Mouse (Mus musculus) left cerebral cortex, postnatal 14 days (tissue): Measurements from ENCODE around the gene Mafk. TPM values are rescaled to one million over a fixed set of nuclear protein-coding genes. Genes with fewer than 3 reads are reported as not detected.

ENCODE experiments used
- DNase-seq, 2 experiments: peaks; one replicate each; pipeline ENCODE4 v3.0.0; 2021 to 2022; ENCODE audit warnings: low spot score in 2 of 2, mixed read lengths in 1 of 2
- intact Hi-C: fragments of 180-260 bp; cut with DNase I; formaldehyde crosslinking; loops from one replicate; pipeline ENCODE4 v1.15.1; 2025
- total RNA-seq, 2 experiments: library from RNA; stranded (reverse); gene quantifications; 2 replicates each; pipeline ENCODE4 v1.2.3; 2021

Mafk gene
- total RNA-seq, 2 experiments from 2014 or later = 7.6 to 8.5 TPM

- intact Hi-C loops = no loop called here
- DNase-seq = no peak
These were observed 2.8 kb downstream of the Mafk start for GRCm38 (mm10) chr5:139794137-139794536.

- intact Hi-C loops = no loop called here
- no peak for DNase-seq
These were observed 3.6 kb downstream of the Mafk start for GRCm38 (mm10) chr5:139794938-139795337.

- intact Hi-C loops = no loop called here
- no peak for DNase-seq
These were observed 4.8 kb downstream of the Mafk start for GRCm38 (mm10) chr5:139796001-139796620.

GRCm38 (mm10) chr5:139796900-139797299 is 5.6 kb downstream of the Mafk start:
- peak; percentile 61 to 80 for DNase-seq
- intact Hi-C loops = no loop called here

GRCm38 (mm10) chr5:139797473-139798167 is 6.3 kb downstream of the Mafk start:
- DNase-seq = peak; percentile 82 to 90
- intact Hi-C loops = no loop called here

GRCm38 (mm10) chr5:139798168-139798900 is 7.0 kb downstream of the Mafk start:
- DNase-seq = no peak
- intact Hi-C loops = no loop called here

GRCm38 (mm10) chr5:139799041-139799440 is 7.7 kb downstream of the Mafk start:
- intact Hi-C loops = no loop called here
- DNase-seq = no peak

GRCm38 (mm10) chr5:139799801-139800590 is 8.7 kb downstream of the Mafk start:
- no peak for DNase-seq
- intact Hi-C loops = no loop called here

GRCm38 (mm10) chr5:139801231-139801630 is 9.9 kb downstream of the Mafk start:
- no peak for DNase-seq
- intact Hi-C loops = no loop called here

GRCm38 (mm10) chr5:139801880-139802279 is 10.6 kb downstream of the Mafk start:
- no peak for DNase-seq
- intact Hi-C loops = no loop called here

GRCm38 (mm10) chr5:139803165-139803564 is 11.9 kb downstream of the Mafk start:
- DNase-seq = no peak
- intact Hi-C loops = no loop called here

GRCm38 (mm10) chr5:139803601-139804102 is 12.3 kb downstream of the Mafk start:
- intact Hi-C loops = no loop called here
- no peak for DNase-seq

- DNase-seq = no peak
- intact Hi-C loops = no loop called here
These were observed 12.8 kb downstream of the Mafk start for GRCm38 (mm10) chr5:139804107-139804551.

- no peak for DNase-seq
- intact Hi-C loops = no loop called here
These were observed 13.3 kb downstream of the Mafk start for GRCm38 (mm10) chr5:139804573-139805111.

- intact Hi-C loops = no loop called here
- DNase-seq = no peak
These were observed 14.6 kb downstream of the Mafk start for GRCm38 (mm10) chr5:139805924-139806323.

- DNase-seq = no peak
- intact Hi-C loops = no loop called here
These were observed 18.1 kb downstream of the Mafk start for GRCm38 (mm10) chr5:139809397-139809796.

GRCm38 (mm10) chr5:139811677-139812397 is 20.5 kb downstream of the Mafk start:
- intact Hi-C loops = no loop called here
- DNase-seq = no peak

- intact Hi-C loops = no loop called here
These were observed 21.2 kb downstream of the Mafk start for GRCm38 (mm10) chr5:139812398-139813125.

More at GRCm38 (mm10) chr5:139812398-139813125, 21.2 kb downstream of the Mafk start:
- no peak for DNase-seq
